Mouse (Mus musculus) cerebral cortex, adult 2 months (tissue): ENCODE data around the gene B3gnt8.

Experiments
- WGBS: fragments of 180-500 bp; shearing (Covaris S2); methylation state at CpG from one replicate; pipeline ENCODE4 v1.1.7; 2018; 5-methylcytosine and 5-hydroxymethylcytosine counted together

B3gnt8 gene

DNA sequence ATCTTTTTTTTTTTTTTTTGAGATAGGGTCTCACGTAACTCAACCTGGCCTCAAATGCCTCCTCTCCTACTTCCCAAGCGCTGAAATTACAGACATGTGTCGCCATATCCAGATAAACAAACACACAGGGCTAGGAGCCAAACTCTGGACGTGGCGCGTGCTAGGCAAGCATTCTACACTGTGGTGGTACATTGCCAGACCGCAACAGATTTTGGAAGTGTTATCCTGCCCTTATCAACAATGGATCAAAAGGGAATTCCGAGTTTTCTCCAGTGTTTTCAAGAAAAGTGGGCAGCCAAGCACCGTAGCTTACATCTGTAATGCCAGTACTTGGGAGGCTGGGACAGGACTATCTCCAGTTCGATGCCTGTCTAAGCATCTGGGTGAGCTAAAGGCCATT is 31.3 kb downstream of the B3gnt8 start:
- 24% methylated on average over 10 of the region's 10 CpGs for WGBS

- WGBS, result under 1% methylated on average over 50 of the region's 50 CpGs
Observed at GRCm38 (mm10) chr7:25658657-25659472, 32.4 kb downstream of the B3gnt8 start, which contains the start of the genes Bckdha and Exosc5. Bckdha (minus strand) TSS chr7:25658981. Exosc5 (plus strand) TSS chr7:25659164.

DNA sequence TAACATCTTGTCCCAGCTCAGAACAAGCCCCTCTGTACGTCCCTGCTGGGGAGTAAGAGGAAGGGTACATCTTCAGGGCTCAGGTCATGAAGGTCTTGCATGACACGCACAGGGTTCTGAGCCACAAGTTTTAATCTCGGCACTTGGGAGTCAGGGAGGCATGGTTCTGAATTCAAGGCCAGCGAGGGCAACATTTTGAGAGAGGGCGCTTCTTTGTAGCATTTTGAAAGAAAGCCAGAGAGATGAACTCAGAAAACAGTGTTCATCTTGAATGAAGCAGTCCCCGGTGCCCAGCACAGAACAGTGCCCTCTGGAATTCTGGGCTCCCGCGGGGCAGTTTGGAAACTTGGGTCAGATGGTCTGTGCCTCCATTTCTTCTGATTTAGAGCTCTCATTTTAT is 39.9 kb downstream of the B3gnt8 start:
- WGBS, result 95% methylated on average over 8 of the region's 8 CpGs

DNA sequence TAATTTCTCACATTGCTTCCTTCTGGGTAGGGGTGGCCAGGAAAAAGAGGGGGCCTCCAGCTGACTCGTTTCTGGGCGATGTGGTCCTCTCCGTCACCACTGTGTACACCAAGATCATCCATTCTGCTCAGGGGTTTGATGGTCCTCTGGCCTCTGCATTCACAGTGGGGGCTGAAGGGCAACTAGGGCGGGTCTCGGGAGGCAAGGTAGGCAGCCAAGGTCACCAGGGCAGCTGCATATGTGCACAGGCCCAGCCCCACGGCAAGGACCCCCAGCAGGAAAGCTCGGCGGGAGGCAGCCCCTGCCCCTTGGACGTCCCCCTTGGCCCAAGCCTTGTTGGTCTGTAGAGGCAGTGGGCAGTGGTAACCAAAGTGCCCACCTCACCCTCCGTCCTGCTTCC is 42.7 kb downstream of the B3gnt8 start:
- 92% methylated on average over 10 of the region's 10 CpGs for WGBS

DNA sequence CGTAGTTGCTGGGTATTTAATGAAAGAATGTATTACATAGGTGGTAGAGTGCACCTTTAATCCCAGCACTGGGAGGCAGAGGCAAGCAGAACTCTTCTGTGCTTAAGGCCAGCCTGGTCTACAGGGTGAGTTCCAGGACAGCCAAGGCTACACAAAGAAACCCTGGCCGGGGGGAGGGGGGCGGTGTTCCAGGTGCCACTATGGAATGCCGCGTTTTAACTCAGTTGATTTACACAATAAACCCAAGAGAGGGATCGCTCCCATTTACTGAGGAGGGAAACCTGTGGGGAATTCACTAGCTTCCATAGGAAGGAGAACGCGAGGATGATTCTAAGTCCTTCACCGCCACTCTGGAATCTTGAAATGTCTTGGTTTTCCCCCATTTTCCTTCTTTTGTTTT is 43.2 kb downstream of the B3gnt8 start:
- 81% methylated on average over 9 of the region's 9 CpGs for WGBS

GRCm38 (mm10) chr7:25670096-25670495 is 43.6 kb downstream of the B3gnt8 start:
- 92% methylated on average over 4 of the region's 4 CpGs for WGBS

- WGBS, result 74% methylated on average over 2 of the region's 2 CpGs
Observed at GRCm38 (mm10) chr7:25671686-25672085, 45.2 kb downstream of the B3gnt8 start.

DNA sequence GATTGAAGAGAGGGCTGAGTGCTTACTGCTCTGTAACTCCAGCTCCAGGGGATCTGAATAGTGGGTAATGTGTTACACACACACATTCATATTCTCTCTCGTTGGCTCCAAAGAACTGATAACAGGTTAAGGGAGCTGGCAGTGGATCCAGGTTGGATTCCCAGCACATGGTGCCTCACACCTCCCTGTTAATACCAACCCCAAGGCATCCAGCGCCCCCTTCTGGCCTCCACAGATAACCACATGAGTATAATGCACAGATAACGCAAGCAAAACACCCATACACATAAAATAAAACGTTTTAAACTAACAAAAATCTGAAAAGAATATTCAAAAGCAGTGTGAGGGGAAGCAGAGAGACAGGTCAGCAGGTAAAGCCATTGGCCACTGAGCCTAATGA is 46.0 kb downstream of the B3gnt8 start:
- WGBS, result 57% methylated on average over 4 of the region's 4 CpGs

DNA sequence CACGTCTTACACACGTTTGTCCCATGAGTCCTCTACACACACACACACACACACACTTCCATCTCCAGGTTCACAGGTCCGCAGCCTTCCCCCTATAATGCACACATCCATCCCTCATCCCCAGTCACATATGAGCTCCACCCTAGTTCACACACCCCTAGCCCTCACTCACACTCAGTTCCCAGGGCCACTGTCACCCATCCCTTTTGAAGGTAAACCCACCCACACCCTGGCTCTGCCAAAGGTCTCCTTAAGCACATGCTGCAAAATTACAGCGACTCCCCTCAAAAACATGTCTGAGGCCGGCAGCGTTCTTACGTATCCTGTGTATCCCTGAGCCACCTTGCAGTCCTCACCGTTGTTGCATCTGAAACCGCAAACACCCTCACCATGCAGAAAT is 47.8 kb downstream of the B3gnt8 start:
- WGBS, result 20% methylated on average over 9 of the region's 9 CpGs

- whole genome bisulfite sequencing, result 2% methylated on average over 29 of the region's 29 CpGs
Observed at GRCm38 (mm10) chr7:25674719-25675300, 48.4 kb downstream of the B3gnt8 start, which contains the start of gene Tmem91. Tmem91 (minus strand) TSS chr7:25675166.

DNA sequence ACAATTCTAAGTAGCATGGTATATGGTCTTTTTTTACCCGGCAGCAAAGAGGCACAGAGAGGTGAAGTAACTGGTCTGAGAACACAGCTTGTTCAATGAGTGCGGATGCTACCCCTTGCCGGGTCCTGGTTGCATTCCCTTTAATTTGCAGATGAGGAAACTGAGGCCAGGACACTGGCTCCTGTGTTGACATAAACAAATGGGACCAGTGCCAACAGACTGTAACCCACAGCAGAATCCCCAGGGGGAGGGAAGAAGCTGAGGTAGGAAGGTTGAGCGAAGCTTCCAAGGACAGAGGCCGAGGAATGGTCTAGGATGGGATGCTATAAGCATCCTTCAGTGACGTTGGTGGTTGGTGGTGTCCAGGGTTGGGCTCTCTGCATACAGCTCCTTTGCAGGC is 49.0 kb downstream of the B3gnt8 start:
- whole genome bisulfite sequencing, result 27% methylated on average over 6 of the region's 6 CpGs

- 7% methylated on average over 15 of the region's 15 CpGs for WGBS
Observed at GRCm38 (mm10) chr7:25676085-25676781, 49.8 kb downstream of the B3gnt8 start.

DNA sequence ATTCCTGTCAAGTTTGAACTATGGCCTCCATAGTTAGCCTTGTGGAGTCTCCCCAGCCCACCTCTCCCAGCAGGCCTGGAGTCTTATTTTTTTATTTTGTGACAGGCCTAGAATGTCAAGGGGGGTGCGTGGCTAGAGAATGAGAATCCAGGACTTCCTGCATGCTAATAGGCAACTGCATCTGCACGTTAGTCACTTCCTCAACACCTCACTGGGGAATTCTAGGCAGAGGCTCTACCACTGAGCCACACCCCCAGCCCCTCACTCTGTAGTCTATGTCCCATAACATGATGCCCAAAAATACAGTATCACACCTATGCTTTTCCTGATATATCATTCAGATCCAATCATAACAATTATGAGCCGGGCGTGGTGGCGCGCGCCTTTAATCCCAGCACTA is 50.6 kb downstream of the B3gnt8 start:
- WGBS, result 85% methylated on average over 7 of the region's 7 CpGs

GRCm38 (mm10) chr7:25679971-25680370 is 53.5 kb downstream of the B3gnt8 start:
- WGBS, result 8% methylated on average over 6 of the region's 6 CpGs

DNA sequence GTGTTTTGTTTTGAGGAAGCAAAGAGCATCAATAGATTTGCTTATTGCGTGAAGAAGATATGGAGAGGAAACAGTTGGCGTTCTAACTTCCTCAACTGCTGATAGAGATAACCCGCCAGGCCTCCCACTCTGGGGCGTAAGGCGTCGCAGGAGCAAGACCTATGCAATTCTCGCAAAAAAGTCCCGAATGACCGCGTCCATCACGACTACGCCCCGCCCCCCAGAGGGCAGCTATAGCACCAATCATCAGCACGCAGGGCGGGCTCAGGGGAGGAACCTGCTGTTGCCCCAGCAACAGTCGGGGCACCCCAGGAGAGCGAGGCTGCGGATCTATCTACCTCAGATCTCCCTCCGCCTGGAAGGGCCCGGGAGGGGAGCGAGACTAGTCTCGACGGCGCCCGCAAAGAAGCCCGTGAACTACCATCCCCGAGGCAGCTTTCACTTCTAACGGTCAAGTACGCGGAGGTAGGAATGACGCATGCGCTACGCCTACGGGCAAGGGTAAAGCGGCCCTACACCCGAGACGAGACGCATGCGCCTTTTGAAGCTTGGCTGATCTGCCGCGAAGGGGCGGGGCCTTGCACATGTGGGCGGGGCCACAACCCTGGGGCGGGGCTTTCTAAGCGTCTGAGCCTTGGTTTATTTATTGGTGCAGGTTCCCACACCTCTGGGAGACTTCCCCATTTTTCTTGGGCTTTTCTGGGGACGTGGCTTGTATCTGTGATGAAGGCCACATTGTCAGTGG is 54.2 kb downstream of the B3gnt8 start, which contains the start of gene B9d2:
B9d2 (plus strand) TSS at position 267 of the 745 bp plus-strand sequence.
- WGBS, result under 1% methylated on average over 46 of the region's 46 CpGs

GRCm38 (mm10) chr7:25681341-25682231 is 55.1 kb downstream of the B3gnt8 start:
- WGBS, result 49% methylated on average over 15 of the region's 15 CpGs

DNA sequence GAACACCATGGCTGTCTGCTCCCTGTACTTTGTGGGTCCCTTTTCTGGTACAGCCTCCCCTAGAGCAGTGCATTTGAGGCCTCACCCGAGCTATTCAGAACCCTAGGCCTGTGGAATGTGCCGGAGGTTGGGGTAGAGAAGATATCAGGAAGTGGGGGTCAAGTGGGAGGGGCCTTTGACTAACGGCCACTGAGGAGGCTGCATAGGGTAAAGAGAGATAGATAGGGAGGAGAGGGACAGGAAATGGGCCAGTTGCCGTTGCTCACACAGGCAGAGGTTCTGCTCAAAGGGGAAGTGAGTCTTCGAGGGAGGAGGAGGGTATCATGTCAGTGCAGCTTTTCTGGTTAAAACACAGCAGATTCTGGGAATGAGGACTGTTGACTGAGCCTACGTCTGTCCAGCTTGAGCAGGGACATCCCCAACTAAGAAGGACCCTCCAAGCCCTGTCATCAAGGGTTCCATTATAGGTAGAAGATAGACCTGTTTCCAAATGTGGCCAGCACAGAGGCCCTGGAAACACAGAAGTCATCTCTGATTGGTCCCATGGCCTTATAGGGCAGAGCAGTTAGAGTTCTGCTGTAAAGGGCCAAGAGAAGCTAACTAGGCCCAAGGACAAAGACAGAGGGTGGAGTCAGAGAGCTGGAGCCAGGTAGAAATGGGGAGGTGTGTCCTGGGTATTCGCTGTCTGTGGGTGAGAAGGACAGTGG is 57.2 kb downstream of the B3gnt8 start:
- 85% methylated on average over 7 of the region's 7 CpGs for WGBS

- WGBS, result 92% methylated on average over 6 of the region's 6 CpGs
Observed at GRCm38 (mm10) chr7:25684659-25685058, 58.2 kb downstream of the B3gnt8 start.
